Mouse (Mus musculus) monocyte, adult 2 months (primary cell): ENCODE measurements around the gene Zc3h12a.

ENCODE experiments used
- DNase-seq, 2 experiments: peaks; one replicate each; pipeline ENCODE4 v3.0.0; 2022; ENCODE audit warnings: low spot score in 2 of 2, low read depth in 1 of 2

Zc3h12a gene

DNA sequence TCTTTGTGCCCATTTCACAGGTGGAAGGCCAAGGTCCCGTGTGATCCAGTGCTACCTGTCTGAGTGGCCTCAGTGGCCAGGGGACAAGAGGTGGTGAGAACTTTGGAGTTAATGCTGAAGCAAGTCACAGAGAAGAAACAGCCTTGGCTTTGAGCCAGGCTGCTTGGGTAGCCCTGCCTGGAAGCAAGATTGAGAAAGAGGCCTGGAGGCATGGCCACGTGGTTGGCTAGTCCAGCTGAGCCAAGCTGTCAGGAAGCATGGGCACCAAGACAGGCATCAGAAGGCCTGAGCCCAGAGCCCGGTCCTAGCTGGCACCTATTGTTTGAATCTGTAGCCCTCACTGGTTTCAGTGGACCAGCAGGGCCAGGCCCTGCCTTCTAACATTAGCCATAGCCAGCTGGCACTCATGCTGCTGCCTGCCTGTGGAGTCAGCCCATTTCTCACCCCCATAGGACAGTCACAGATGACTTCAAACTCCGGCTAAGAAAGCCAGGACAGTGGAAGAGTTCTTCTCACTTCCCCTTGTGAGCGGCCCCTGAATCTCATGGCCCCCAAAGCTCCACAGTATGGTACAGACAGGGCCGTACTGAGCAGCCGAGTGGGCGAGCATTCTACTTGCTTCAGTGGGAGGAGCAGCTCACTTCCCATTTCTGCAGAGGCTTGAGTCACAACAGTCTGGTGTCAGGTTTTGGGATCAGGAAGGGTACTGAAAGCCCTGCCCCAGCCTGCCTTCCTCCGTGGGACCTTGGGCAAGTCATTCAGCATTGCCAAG lies 11.4 kb downstream of the Zc3h12a start:
- DNase-seq: peak; percentile 80 to 83

DNA sequence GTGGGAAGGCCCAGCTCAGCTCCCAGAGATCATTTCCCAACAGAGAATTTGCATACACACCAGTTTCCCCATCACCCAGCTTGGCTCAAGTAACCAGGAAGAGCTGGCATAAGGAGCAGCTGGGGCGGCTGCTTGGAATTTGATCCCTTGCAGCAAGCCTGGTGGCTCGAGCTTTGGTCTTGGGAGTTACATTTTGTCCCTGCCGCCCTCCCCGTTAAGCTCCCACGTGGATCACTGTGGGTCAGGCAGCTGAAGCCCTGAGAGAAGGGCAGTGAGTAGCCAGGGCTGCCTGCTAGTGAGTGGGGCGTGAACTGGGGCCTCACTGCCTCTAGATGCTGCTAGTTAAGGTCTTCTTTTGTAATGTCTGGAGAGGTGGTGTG lies 11.9 kb downstream of the Zc3h12a start:
- DNase-seq: no peak

DNA sequence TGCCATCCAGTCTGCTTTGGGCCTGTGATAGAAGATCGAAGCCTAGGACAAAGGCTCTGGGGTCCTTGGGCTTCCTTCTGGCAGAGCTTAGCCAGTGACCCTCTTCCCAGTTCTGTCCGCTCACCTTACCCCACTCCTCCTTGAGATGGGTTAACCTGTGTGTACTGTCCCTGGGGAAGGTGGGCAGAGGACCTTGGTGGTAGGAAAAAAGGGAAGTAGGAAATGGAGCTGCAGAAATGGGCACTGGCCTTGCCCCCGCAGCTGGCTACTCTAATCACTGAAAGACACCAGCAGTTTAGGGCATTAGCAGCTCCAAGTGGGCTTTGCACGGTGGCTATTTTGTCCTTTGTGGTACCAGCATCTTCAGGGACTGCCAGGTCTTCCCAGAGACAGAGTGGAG lies 12.6 kb downstream of the Zc3h12a start:
- DNase-seq: no peak

DNA sequence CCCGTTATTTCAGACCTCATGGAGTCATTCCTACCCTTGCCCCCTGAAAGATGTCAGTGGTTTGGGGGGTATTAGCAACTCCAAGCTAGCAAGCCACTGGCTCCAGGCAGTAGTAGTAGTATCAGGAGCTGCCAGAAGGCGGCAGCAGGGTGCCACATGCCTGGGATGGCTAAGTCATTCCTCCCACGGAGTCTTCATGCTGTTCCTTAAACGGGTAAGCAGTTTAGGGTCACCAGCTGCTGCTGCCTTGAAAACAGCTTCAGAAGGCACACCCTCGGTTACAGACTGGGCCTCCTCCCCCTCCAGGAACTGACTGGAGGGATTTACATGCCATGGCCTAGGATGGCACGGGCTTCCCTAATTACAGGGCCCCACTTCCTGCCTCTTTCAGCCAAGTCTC lies 13.0 kb downstream of the Zc3h12a start:
- DNase-seq: peak in 1 of 2 experiments; percentile 71

DNA sequence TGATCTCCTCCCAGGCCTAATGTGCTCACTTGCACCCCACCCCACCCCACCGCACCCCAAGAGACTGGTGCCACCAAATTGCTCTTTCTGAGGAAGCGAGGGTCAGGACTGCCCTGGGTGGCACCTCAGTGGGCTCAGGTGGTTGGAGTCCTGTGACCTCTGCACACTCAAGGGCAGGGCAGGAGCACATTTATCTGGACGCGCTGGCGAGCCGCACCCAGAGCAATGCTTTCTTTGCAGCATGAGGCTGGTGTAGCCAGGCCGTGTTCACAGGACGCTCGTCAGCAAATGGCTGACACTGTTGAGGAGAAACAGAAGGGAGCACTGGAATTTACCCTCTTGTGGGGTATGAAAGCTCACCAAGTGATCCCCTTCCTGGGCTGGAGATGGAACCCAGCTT lies 22.3 kb downstream of the Zc3h12a start:
- DNase-seq: no peak

DNA sequence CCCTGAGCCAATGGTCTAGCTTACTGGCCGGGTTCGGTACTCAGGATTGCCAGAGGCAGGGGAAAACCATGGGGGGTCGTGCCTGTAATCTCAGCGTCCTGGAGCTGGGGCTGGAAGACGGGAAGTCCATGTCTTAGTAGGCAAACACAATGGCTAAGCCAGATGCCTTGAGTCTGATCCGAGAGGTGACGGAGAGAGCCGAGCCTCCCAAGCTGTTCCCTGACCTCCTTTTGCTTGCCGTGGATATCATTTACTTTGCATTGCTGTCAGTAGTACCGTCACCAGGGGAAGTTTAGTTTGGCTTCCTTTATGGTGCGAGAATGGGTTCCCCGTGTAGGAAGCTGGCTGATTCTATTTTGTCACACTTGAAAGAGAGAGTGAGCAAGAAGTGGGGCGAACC lies 26.3 kb downstream of the Zc3h12a start:
- no peak for DNase-seq

DNA sequence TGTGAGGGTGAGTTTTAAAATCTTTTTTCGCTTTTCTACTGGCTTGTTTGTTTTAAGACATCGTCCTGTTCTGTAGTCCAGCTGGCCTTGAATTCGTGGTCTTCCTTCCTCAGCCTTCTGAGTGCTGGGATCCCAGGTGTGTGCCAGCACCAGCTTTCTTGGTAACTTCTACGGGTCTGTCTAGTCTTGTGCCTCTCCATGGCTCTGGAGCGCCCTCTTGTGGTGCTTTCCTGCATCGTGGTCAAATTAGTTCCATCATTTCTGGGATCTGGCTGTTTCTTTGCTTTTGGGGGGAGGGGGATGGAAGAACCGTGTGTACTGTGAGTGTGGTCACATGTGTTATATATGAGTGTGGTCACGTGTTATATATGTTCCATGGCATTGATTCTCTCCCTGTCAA lies 28.2 kb downstream of the Zc3h12a start:
- peak in 1 of 2 experiments; percentile 65 for DNase-seq

DNA sequence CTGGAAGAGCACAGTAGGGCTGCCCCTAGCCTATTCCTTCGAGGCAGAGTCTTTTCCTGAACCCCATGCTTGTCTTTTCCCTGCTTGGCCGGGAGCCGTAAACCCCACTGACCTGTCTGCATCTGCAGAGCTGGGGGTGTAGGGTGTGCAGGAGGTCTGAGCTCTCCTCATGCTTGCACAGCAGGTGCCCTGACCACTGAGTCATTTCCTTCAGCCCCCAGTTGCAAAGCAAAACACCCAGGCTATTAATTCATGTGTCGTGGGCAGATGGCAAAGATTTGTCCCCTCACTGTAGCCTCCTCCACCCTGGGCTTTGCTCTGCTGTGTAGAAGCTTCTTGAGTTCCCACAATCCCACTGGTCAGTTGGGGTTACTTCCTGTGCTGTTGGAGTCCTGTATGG lies 30.2 kb downstream of the Zc3h12a start:
- no peak for DNase-seq

DNA sequence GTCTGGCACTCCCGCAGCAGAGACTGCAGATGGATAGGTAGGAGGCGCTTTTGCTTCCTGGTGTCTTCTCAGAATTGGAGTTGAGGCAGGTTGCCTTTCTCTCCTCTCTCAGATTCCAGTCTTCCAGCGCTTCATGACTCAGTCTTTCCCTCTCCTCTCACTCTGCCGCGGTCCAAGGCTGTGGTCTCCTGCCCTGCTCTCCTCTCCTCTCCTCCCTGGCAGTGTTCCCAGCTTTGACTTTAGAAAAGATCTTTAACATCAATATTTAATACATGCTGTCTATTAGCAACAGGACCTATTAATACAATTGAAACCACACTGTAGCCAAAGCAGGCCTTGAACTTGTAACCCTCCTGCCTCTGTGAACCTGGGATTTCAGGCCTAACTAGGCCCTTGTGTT lies 31.6 kb downstream of the Zc3h12a start:
- no peak for DNase-seq

DNA sequence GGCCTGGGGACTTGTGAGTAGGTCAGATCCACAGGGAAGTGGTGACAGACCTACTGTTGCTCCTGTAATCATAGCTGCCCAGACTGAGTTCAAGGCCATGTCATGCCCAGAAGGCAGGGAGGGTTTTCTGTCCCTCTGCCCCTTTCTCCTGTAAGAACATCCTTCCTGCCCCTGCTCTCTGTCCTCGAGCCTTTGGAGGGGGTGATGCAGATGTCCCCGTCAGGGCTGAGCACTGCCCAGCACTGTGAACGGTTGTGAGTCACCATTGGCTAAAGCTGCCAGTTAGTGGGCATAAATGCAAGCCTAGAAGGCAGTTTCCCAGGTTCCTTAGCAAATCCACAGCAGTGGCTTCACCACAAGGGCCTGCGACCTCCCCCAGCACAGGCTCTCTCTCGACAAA lies 34.6 kb downstream of the Zc3h12a start:
- no peak for DNase-seq

DNA sequence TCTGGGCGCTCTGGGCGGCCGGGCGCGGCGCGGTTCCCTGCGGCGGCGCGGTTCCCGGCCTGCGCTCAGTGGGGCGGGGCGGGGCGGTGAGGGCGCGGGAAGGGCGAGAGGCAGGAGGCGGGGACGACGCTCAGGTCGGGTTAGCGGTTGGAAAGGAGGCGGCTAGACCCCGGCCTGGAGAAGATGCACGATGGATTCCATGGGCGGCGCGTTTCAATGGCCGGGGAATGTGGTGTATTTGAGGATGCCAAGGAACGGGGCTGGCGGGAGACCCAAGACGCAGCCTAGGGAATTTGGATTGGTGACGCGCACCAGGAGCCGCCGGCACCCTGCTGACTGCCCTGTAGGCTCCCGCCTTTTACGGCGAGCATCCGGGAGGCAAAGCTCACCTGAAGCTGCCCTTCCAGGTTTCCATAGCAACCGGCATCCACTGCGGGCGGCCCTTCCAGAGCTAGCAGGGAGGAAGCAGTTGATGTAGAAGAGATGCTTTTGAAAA lies 42.2 kb downstream of the Zc3h12a start:
- DNase-seq: no peak

DNA sequence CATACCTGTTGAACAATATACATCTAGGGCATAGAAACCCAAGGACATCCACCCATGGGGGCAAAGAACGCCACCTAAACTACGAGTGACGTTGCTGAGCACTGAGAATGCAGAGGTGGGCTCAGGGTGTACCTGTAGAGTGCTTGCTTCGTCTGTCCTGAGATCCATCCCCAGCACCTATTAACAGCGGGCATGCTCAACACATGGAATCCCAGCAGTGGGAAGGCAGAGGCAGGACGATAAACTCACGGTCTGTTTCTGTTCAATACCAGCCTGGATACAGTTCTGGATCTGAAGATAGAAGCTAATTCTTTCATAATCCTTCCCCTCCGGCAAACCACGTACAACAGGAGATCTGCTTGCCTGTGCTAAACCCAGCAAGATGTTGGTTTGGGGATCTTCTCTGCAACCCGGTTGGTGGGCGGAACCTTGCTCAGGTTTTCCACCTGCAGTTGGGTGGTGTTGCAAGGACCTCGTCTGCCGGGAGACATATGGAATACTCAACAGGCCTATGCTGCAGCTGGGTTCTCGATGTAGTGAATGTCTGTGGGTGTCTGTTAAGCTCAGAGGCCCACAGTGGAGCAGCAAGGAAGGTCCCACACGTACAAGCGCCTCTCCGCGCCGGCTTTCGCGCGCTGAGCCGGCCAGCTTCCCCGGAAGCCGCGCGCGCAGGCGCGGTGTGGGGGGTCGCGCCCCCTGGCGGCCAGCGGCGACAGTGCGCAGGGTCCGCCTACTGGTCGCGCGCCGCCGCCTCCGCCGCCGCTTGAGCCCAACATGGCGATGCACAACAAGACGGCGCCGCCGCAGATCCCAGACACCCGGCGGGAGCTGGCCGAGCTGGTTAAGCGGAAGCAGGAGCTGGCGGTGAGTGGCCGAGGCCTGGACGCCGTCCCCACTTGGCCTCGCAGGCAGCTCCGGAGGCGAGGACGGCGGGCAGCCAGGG lies 43.0 kb downstream of the Zc3h12a start, which contains the start of gene Meaf6:
Meaf6 (plus strand) TSS at position 732 of the 943 bp plus-strand sequence.
- peak; percentile 72 to 89 for DNase-seq

DNA sequence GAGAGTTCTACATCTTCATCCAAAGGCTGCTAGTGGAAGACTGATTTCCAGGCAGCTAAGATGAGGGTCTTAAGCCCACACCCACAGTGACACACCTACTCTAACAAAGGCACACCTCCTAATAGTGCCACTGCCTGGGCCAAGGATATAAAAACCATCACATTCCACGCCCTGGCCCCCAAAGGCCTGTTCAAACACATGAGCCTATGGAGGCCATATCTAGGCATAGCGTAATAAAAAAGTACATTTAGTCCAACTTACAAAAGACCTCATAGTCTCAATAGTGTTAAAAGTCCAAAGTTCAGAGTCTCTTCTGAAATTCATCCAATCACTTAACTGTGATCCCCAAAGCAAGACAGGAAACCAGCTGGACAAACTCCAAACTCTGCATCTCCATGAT lies 48.9 kb downstream of the Zc3h12a start:
- DNase-seq: no peak

DNA sequence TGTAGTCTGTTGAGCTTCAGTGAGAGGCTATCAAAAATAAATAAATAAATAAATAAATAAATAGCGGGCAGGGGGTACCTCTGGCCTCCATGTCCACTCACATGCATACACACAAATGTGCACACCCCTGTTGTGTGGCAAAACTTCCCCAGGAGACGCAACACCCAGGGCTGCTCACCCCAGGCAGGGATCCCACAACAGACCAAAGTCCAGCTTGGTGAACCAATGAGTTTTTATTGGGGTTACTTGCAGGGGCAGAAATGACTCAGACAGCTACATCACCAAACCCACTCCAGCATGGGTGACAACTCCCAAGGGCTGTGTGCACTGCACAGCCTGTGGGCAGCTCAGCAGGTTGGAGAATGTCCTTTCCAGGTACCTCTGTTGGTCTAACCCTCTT lies 49.9 kb downstream of the Zc3h12a start:
- DNase-seq: no peak
